Mouse (Mus musculus) ES-E14 (cell line): ENCODE data around the gene Tsc22d1. TPM values are rescaled to one million over a fixed set of nuclear protein-coding genes. Genes with fewer than 3 reads are reported as not detected.

Experiments used
- DNase-seq: peaks from one replicate; pipeline ENCODE4 v3.0.0-alpha.2; 2013; ENCODE audit warnings: low read depth, low spot score
- H3K27ac ChIP-seq: 2 replicates; pipeline ENCODE4 v1.5.1; 2012; ENCODE audit warnings: low read depth, mild to moderate bottlenecking, low read length, moderate library complexity, mixed read lengths; ENCODE audit not compliant: poor library complexity, insufficient read depth, severe bottlenecking
- H3K36me3 ChIP-seq: 2 replicates; pipeline ENCODE4 v1.6.1; 2012; ENCODE audit warnings: mild to moderate bottlenecking, low read length, moderate library complexity, mixed read lengths; ENCODE audit not compliant: control insufficient read depth, poor library complexity, insufficient read depth, severe bottlenecking
- H3K4me1 ChIP-seq, 2 experiments: fragments of 150-350 bp in 1 of 2; sonication (generic) in 1 of 2; 2 replicates each; pipeline ENCODE4 v1.6.1; 2012; ENCODE audit warnings: low read length in 2 of 2, mild to moderate bottlenecking in 1 of 2, mixed read lengths in 1 of 2; ENCODE audit not compliant: control insufficient read depth in 2 of 2, insufficient read depth in 2 of 2, poor library complexity in 1 of 2
- H3K4me3 ChIP-seq, 2 experiments: fragments of 150-350 bp in 1 of 2; sonication (generic) in 1 of 2; 2 replicates each; pipeline ENCODE4 v1.5.1; 2012; ENCODE audit warnings: low read length in 2 of 2, low read depth in 1 of 2, mild to moderate bottlenecking in 1 of 2, mixed read lengths in 1 of 2; ENCODE audit not compliant: insufficient read depth in 1 of 2, poor library complexity in 1 of 2, severe bottlenecking in 1 of 2
- H3K9ac ChIP-seq: 2 replicates; pipeline ENCODE4 v1.6.1; 2012; ENCODE audit warnings: low read depth, mild to moderate bottlenecking, low read length, mixed read lengths; ENCODE audit not compliant: poor library complexity, insufficient read depth, severe bottlenecking
- H3K9me3 ChIP-seq: fragments of 150-350 bp; sonication (generic); 2 replicates; pipeline ENCODE4 v1.6.1; 2012; ENCODE audit warnings: low read depth, mild to moderate bottlenecking, low read length; ENCODE audit not compliant: control insufficient read depth, insufficient read depth
- CHD2 ChIP-seq: IDR thresholded peaks from 2 replicates; pipeline ENCODE4 v1.6.1; 2014; ENCODE audit warnings: mild to moderate bottlenecking, low read depth, low read length, inconsistent platforms
- HCFC1 ChIP-seq: IDR thresholded peaks from 2 replicates; pipeline ENCODE4 v1.6.1; 2012; ENCODE audit warnings: low read length, inconsistent platforms, borderline replicate concordance; ENCODE audit not compliant: insufficient read depth
- MAFK ChIP-seq: IDR thresholded peaks from 2 replicates; pipeline ENCODE4 v1.6.1; 2014; ENCODE audit warnings: mild to moderate bottlenecking, low read depth, low read length, inconsistent platforms; ENCODE audit not compliant: insufficient read depth
- ZC3H11A ChIP-seq: IDR thresholded peaks from 2 replicates; pipeline ENCODE4 v1.6.1; 2012; ENCODE audit warnings: low read depth, mild to moderate bottlenecking, inconsistent platforms, low read length, borderline replicate concordance
- ZNF384 ChIP-seq: IDR thresholded peaks from 2 replicates; pipeline ENCODE4 v1.6.1; 2012; ENCODE audit warnings: low read depth, low read length, inconsistent platforms
- in situ Hi-C, 2 experiments: fragments of 600-800 bp; cut with MboI; formaldehyde crosslinking; loops; one replicate each; pipeline ENCODE4 v1.15.1; 2025; ENCODE audit warnings: low sequenced_read_pairs in 2 of 2, inconsistent platforms in 1 of 2; ENCODE audit not compliant: unreplicated experiment in 2 of 2
- total RNA-seq: library from RNA; depleted of rRNA; stranded (reverse); fragments of 300-350 nt; gene quantifications from 2 replicates; pipeline ENCODE4 v1.2.3, GENCODE M21; 2012

Tsc22d1 gene
- total RNA-seq, 1 experiment, result 129 TPM

DNA sequence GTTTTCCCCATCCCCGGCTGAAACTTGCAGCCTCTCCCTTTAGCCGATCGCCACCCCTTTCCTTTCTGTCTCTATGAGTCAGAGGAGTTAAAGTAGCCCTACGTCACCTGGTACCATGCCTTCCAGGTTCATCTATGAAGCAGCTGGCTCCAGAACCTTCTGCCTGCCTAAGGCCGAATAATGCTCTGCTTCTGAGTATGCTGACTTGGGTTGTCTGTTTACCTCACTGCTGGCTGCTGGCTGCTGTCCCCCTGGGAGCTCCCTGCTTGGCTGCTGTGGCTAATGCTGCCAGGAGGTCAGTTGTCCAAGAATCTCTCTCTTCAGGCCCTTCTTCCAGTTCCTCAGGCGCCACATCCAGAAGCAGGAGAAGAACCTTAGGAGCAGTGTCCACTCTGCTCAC, 111.7 kb downstream of the Tsc22d1 start:
- in situ Hi-C loops, result no loop called here

DNA sequence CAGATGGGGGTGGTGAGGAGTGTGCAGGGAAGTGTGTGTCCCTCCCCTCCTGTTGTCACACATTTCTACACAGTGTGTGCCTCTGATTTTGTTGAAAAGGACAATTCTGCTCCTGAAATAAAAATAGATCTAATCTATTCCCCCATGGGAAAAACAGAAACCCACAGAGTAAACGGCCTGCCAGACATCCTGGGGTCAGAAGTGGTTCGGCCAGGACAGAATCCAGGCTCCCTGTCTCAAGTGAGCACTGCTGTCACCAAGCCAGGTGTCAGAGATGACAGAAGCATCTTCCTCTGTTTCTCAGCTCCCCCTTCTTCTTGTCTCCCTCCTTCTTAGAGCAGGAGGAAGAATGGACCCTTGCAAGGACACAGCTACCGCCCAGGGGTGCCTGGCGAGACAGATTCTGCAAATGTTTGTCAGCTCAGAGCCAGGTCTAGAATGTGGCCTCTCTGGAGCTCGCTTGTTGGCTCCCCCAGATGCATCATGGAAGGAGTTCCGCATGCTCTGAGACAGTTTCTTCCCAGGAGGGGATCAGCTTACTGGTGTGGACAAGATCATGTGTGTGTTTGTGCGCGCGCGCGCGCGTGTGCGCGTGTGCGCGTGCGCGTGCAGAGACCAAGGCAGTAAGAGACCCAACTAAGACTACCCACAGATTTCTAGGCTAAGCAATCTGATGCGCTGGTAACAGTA, 112.4 kb downstream of the Tsc22d1 start:
- DNase-seq, result no peak
- Histone ChIP-seq H3K27ac (no peak overlapping the region), H3K9ac (no peak overlapping the region), H3K9me3 (no peaks in the 10 kb centered on the region), H3K4me3 (no peak overlapping the region), H3K36me3 (no peaks in the 10 kb centered on the region; the same call in 1 of the 2 replicates), H3K4me1 (peaks cover 0 to 13% of the 10 kb centered on the region in 2 experiments; a peak in 3 of 4 replicates)
- TF ChIP-seq HCFC1 (no peak), ZNF384 (no peak), ZC3H11A (no peak), CHD2 (no peak), MAFK (no peak)
- in situ Hi-C loops, result no loop called here

More for the DNA sequence above, 111.7 kb downstream of the Tsc22d1 start:
- Histone ChIP-seq H3K4me3 (no peak overlapping the region), H3K4me1 (peaks cover 0 to 13% of the 10 kb centered on the region in 2 experiments; a peak in 3 of 4 replicates), H3K36me3 (no peaks in the 10 kb centered on the region; the same call in 1 of the 2 replicates), H3K9me3 (no peaks in the 10 kb centered on the region), H3K9ac (no peak overlapping the region), H3K27ac (no peak overlapping the region)
- TF ChIP-seq MAFK (no peak), ZC3H11A (no peak), ZNF384 (no peak), CHD2 (no peak)
- DNase-seq, result no peak

DNA sequence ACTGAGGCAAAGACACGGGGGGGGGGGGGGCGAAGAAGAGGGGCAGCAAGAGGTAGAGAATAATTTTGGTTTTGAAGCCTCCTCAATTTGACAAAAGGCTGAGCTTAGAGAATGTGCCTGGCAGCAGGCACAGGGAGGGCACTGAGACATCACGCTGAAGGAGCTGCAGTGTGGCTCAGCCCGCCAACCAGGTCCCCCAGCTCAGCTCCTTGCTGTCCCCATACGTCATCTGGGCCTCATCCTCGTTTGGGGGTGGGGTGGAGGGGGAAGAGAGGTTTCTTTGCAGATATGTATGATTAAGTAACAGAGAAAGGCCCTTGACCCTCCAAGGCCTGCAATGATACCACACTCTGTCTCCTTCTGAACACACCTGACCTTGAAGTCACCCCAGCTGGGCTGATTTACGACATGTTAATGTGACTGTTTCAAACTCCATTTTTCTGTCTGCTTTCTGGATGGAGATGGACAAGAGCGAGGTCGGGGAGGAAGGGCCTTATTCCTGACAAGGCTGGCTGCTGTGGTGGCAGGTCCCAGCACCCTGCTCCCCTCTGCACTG, 113.1 kb downstream of the Tsc22d1 start:
- Histone ChIP-seq H3K9me3 (no peaks in the 10 kb centered on the region), H3K9ac (no peak overlapping the region), H3K4me3 (no peak overlapping the region), H3K27ac (no peak overlapping the region; the same call in 1 of the 2 replicates), H3K36me3 (no peaks in the 10 kb centered on the region; the same call in 1 of the 2 replicates), H3K4me1 (peaks cover 3 to 13% of the 10 kb centered on the region in 2 experiments; a peak in 3 of 4 replicates)
- TF ChIP-seq ZNF384, result no peak
- no peak for TF ChIP-seq ZC3H11A
- TF ChIP-seq MAFK, result no peak
- TF ChIP-seq CHD2, result no peak
- TF ChIP-seq HCFC1, result no peak
- no peak for DNase-seq
- in situ Hi-C loops, result no loop called here

- peaks cover 3 to 20% of the 10 kb centered on the region in 2 experiments; a peak in 2 of 4 replicates for H3K4me1 ChIP-seq
- DNase-seq, result no peak
- in situ Hi-C loops, result no loop called here
- no peak overlapping the region for H3K9ac ChIP-seq
- H3K27ac ChIP-seq, result no peak overlapping the region
- TF ChIP-seq HCFC1 (no peak), CHD2 (no peak), ZNF384 (no peak), MAFK (no peak), ZC3H11A (no peak)
- H3K9me3 ChIP-seq, result no peaks in the 10 kb centered on the region
- no peaks in the 10 kb centered on the region; the same call in 1 of the 2 replicates for H3K36me3 ChIP-seq
- no peak overlapping the region for H3K4me3 ChIP-seq
These were observed 113.9 kb downstream of the Tsc22d1 start for GRCm38 (mm10) chr14:76528641-76529040.
